Mouse (Mus musculus) layer of hippocampus, adult 11-12 months (tissue): ENCODE results near the gene Vmn1r234.
A peak's percentile ranks its signal among the peaks of the same experiment; 100 is the strongest.
"Not testable (repeated sequence)": the region's sequence is repeated elsewhere in the genome, so short reads cannot be mapped to it uniquely, and the experiment has no call there.

Experiments used
- DNase-seq: peaks from one replicate; pipeline ENCODE4 v3.0.0; 2022; ENCODE audit warnings: low spot score

Gene Vmn1r234

GRCm38 (mm10) chr17:21225787-21226186 lies at the start of gene Vmn1r234:
Vmn1r234 (plus strand) TSS chr17:21226087.
- DNase-seq, result no peak

- not testable (repeated sequence) for DNase-seq
Measured at GRCm38 (mm10) chr17:21211081-21211480, 14.8 kb upstream of the Vmn1r234 start.

GRCm38 (mm10) chr17:21231654-21232053 lies 5.8 kb downstream of the Vmn1r234 start:
- DNase-seq, result peak; percentile 46

- no peak for DNase-seq
Measured at GRCm38 (mm10) chr17:21256111-21256510, 30.2 kb downstream of the Vmn1r234 start, which contains the start of gene Vmn1r235. Vmn1r235 (plus strand) TSS chr17:21256411.

DNA sequence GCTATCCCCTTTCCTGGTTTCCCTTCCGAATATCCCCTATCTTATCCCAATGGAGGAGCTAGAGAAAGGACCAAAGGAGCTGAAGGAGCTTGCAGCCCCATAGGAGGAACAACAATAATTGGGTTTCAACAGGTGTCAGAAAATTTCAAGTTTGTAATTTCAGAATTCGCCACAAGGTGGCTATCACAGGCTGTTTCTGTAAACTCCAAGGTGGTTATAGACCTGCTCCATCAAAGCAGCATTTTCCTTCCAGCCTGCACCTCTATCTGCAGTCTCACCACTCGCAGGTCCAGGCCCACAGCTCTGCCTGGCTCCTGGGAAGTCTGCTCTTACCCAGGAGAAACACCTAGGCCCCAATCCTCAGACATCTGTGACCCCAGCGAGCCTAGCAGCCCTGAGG lies 46.2 kb downstream of the Vmn1r234 start:
- peak; percentile 80 for DNase-seq

DNA sequence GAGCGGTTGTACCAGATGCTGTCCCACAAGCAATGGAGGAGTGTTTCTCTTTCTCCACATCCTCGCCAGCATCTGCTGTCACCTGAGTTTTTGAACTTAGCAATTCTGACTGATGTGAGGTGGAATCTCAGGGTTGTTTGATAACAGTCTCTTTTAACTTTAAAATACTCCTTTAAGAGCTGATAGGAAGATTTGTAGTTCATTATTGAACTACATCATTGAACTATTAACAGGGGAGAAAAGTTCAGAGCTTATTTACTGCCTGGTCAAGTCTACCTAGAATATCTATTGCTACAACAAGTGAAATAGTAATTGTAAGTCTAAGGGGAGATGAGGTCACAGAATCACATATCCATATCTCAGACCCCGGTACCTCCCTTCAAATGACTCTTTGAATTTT lies 56.8 kb downstream of the Vmn1r234 start, which contains the start of gene Vmn1r236:
Gene Vmn1r236, plus strand, starts transcription at position 301 of the 400 bp plus-strand sequence.
- no peak for DNase-seq

- DNase-seq, result no peak
Measured at GRCm38 (mm10) chr17:21284395-21284794, 58.5 kb downstream of the Vmn1r234 start.
